Mouse (Mus musculus) erythroblast, embryonic 14.5 days (primary cell): ENCODE data around the gene Fbxl7.

Experiments used
- GATA1 ChIP-seq: IDR thresholded peaks from 2 replicates; pipeline ENCODE4 v1.6.1; 2012; ENCODE audit warnings: low read length, inconsistent platforms, mixed read lengths
- TAL1 ChIP-seq: IDR thresholded peaks from 3 replicates; pipeline ENCODE4 v1.6.1; 2012; ENCODE audit warnings: low read length, inconsistent platforms, mixed read lengths

DNA sequence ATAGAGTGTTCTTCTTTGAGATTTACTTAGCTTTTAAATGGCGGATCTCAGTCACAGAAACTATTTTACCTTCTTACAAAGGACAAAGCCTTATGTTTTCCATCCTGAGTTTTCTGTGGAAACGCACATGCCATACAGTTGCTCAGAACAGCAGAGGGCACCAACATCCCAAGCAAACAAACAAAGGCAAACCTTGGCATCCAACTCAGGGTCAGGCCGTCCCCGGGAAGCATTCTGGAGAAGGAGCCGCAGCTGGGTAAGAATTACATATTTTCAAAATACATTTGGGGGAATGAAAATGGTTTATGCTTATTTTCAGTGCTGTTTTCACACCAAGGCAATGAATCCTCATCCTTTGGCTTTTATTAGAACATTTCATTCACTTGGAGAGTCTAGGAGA, 275.1 kb downstream of the Fbxl7 start:
- no peak for TF ChIP-seq GATA1
- TF ChIP-seq TAL1 = no peak
